Mouse (Mus musculus) CH12.LX (cell line): ENCODE data around the gene AL732309.1. TPM values are rescaled to one million over a fixed set of nuclear protein-coding genes. Genes with fewer than 3 reads are reported as not detected.

Experiments
- DNase-seq: peaks from one replicate; pipeline ENCODE4 v3.0.0-alpha.2; 2013; ENCODE audit errors: extremely low read depth
- H3K27ac ChIP-seq: 2 replicates; pipeline ENCODE4 v1.5.1; 2012; ENCODE audit warnings: low read depth, mild to moderate bottlenecking, control low read depth, moderate library complexity; ENCODE audit not compliant: insufficient read depth
- H3K27me3 ChIP-seq: replicated peaks from 2 replicates; pipeline ENCODE3; 2012; ENCODE audit warnings: inconsistent platforms
- H3K36me3 ChIP-seq, 2 experiments: replicated peaks in 1 of 2; 2 replicates each; pipeline versions ENCODE3 to v1.6.1; 2012; ENCODE audit warnings: inconsistent platforms in 1 of 2, low read length in 1 of 2, mild to moderate bottlenecking in 1 of 2, mixed read lengths in 1 of 2, moderate library complexity in 1 of 2; ENCODE audit not compliant: control insufficient read depth in 1 of 2, insufficient read depth in 1 of 2
- H3K4me1 ChIP-seq, 2 experiments: 2 replicates each; pipeline ENCODE4 v1.6.1; 2012; ENCODE audit warnings: inconsistent platforms in 1 of 2, moderate library complexity in 1 of 2; ENCODE audit not compliant: insufficient read depth in 2 of 2, control insufficient read depth in 1 of 2
- H3K4me2 ChIP-seq: 2 replicates; pipeline ENCODE4 v1.6.1; 2012; ENCODE audit warnings: low read depth, mild to moderate bottlenecking, control low read depth; ENCODE audit not compliant: poor library complexity, insufficient read depth, severe bottlenecking
- H3K4me3 ChIP-seq, 3 experiments: fragments of 150-350 bp in 1 of 3; sonication (generic) in 1 of 3; replicated peaks in 1 of 3; 2 replicates each; pipeline versions ENCODE3 to v1.5.1; 2011 to 2012; ENCODE audit warnings: low read depth in 2 of 3, low read length in 2 of 3, mild to moderate bottlenecking in 2 of 3, moderate library complexity in 2 of 3, control low read depth in 1 of 3, improper control_type of control experiment in 1 of 3, inconsistent platforms in 1 of 3, mixed read lengths in 1 of 3; ENCODE audit not compliant: poor library complexity in 1 of 3
- H3K79me2 ChIP-seq: replicated peaks from 2 replicates; pipeline ENCODE4 v1.6.1; 2012; ENCODE audit warnings: mild to moderate bottlenecking, moderate library complexity; ENCODE audit not compliant: control insufficient read depth, poor library complexity, insufficient read depth, severe bottlenecking; ENCODE audit errors: extremely low read depth
- H3K9ac ChIP-seq: 2 replicates; pipeline ENCODE4 v1.6.1; 2012; ENCODE audit warnings: low read depth, mild to moderate bottlenecking, control low read depth, moderate library complexity; ENCODE audit not compliant: insufficient read depth
- H3K9me3 ChIP-seq: replicated peaks from 2 replicates; pipeline ENCODE3; 2012; ENCODE audit warnings: low read length, inconsistent platforms, mixed read lengths
- CHD2 ChIP-seq: IDR thresholded peaks from 2 replicates; pipeline ENCODE4 v1.6.1; 2011; ENCODE audit warnings: low read length, improper control_type of control experiment
- E2F4 ChIP-seq: IDR thresholded peaks from 2 replicates; pipeline ENCODE4 v1.6.1; 2011; ENCODE audit warnings: low read depth, low read length, improper control_type of control experiment; ENCODE audit not compliant: insufficient replicate concordance
- ETS1 ChIP-seq: conservative IDR thresholded peaks from 2 replicates; pipeline ENCODE4 v1.6.1; 2012; ENCODE audit warnings: low read depth, mild to moderate bottlenecking, inconsistent platforms, low read length, improper control_type of control experiment, moderate library complexity
- GABPA ChIP-seq: IDR thresholded peaks from 2 replicates; pipeline ENCODE4 v1.6.1; 2012; ENCODE audit warnings: low read depth, low read length, improper control_type of control experiment, inconsistent platforms; ENCODE audit not compliant: insufficient replicate concordance
- HCFC1 ChIP-seq: IDR thresholded peaks from 2 replicates; pipeline ENCODE4 v1.6.1; 2012; ENCODE audit warnings: low read depth, mild to moderate bottlenecking, inconsistent platforms, low read length, improper control_type of control experiment
- JUND ChIP-seq: conservative IDR thresholded peaks from 2 replicates; pipeline ENCODE4 v1.6.1; 2011; ENCODE audit warnings: low read depth, low read length, improper control_type of control experiment
- KAT2A ChIP-seq: IDR thresholded peaks from 2 replicates; pipeline ENCODE4 v1.6.1; 2012; ENCODE audit warnings: low read length, improper control_type of control experiment, inconsistent platforms; ENCODE audit not compliant: insufficient replicate concordance
- MAX ChIP-seq: IDR thresholded peaks from 2 replicates; pipeline ENCODE4 v1.6.1; 2011; ENCODE audit warnings: low read length, improper control_type of control experiment
- MAZ ChIP-seq: IDR thresholded peaks from 2 replicates; pipeline ENCODE4 v1.6.1; 2012; ENCODE audit warnings: low read depth, mild to moderate bottlenecking, inconsistent platforms, low read length, improper control_type of control experiment, moderate library complexity
- MEF2A ChIP-seq: IDR thresholded peaks from 2 replicates; pipeline ENCODE4 v1.6.1; 2014; ENCODE audit warnings: low read depth, mild to moderate bottlenecking, inconsistent platforms, low read length, improper control_type of control experiment, borderline replicate concordance
- MXI1 ChIP-seq: IDR thresholded peaks from 2 replicates; pipeline ENCODE4 v1.6.1; 2011; ENCODE audit warnings: mild to moderate bottlenecking, low read depth, low read length, improper control_type of control experiment
- MYC ChIP-seq: IDR thresholded peaks from 2 replicates; pipeline ENCODE4 v1.6.1; 2011; ENCODE audit warnings: low read depth, mild to moderate bottlenecking, improper control_type of control experiment, low read length
- NRF1 ChIP-seq: IDR thresholded peaks from 2 replicates; pipeline ENCODE4 v1.6.1; 2014; ENCODE audit warnings: low read depth, mild to moderate bottlenecking, inconsistent platforms, low read length, improper control_type of control experiment, moderate library complexity
- PAX5 ChIP-seq: IDR thresholded peaks from 2 replicates; pipeline ENCODE4 v1.6.1; 2012; ENCODE audit warnings: low read length, inconsistent platforms, mixed read lengths
- RAD21 ChIP-seq: IDR thresholded peaks from 2 replicates; pipeline ENCODE4 v1.6.1; 2011; ENCODE audit warnings: low read depth, mild to moderate bottlenecking, low read length, improper control_type of control experiment, moderate library complexity
- SMC3 ChIP-seq: IDR thresholded peaks from 2 replicates; pipeline ENCODE4 v1.6.1; 2011; ENCODE audit warnings: low read depth, low read length, improper control_type of control experiment
- TCF12 ChIP-seq: IDR thresholded peaks from 2 replicates; pipeline ENCODE4 v1.6.1; 2014; ENCODE audit warnings: low read depth, mild to moderate bottlenecking, inconsistent platforms, low read length, improper control_type of control experiment
- UBTF ChIP-seq: IDR thresholded peaks from 2 replicates; pipeline ENCODE4 v1.6.1; 2012; ENCODE audit warnings: low read depth, mild to moderate bottlenecking, inconsistent platforms, low read length, improper control_type of control experiment, moderate library complexity
- USF1 ChIP-seq: IDR thresholded peaks from 2 replicates; pipeline ENCODE4 v1.6.1; 2014; ENCODE audit warnings: low read depth, mild to moderate bottlenecking, inconsistent platforms, low read length, improper control_type of control experiment
- USF2 ChIP-seq: conservative IDR thresholded peaks from 2 replicates; pipeline ENCODE4 v1.6.1; 2011; ENCODE audit warnings: low read depth, low read length, improper control_type of control experiment
- ZKSCAN1 ChIP-seq: IDR thresholded peaks from 2 replicates; pipeline ENCODE4 v1.6.1; 2012; ENCODE audit warnings: low read depth, inconsistent platforms, low read length, improper control_type of control experiment, borderline replicate concordance
- ZNF384 ChIP-seq: IDR thresholded peaks from 2 replicates; pipeline ENCODE4 v1.6.1; 2012; ENCODE audit warnings: low read depth, low read length, improper control_type of control experiment, inconsistent platforms
- dilution Hi-C: fragments of 300-500 bp; cut with MboI; formaldehyde crosslinking; loops from 2 replicates; pipeline ENCODE4 v1.14.3; 2020; ENCODE audit warnings: low sequenced_read_pairs; ENCODE audit not compliant: extremely low pct_unique_long_range_greater_than_20kb, extremely low pct_ligation_motif_present
- in situ Hi-C: fragments of 300-500 bp; cut with MboI; formaldehyde crosslinking; loops from 3 replicates; pipeline ENCODE4 v1.14.3; 2019; ENCODE audit warnings: low sequenced_read_pairs, low pct_ligation_motif_present, low pct_unique_long_range_greater_than_20kb, mixed read lengths
- polyA plus RNA-seq: library from polyadenylated mRNA; unstranded; fragments of >175 nt; gene quantifications from 2 replicates; pipeline ENCODE4 v1.2.1, GENCODE M21; 2012; ENCODE audit warnings: low read depth; ENCODE audit not compliant: insufficient read length
- total RNA-seq, 2 experiments: library from RNA; depleted of rRNA; stranded (reverse); fragments of 300-350 nt in 1 of 2; fragments of >200 nt in 1 of 2; gene quantifications; 2 replicates each; pipeline ENCODE4 v1.2.3; 2012 to 2014

AL732309.1 gene
- total and polyA plus RNA-seq, 3 experiments = 4.5 to 8.9 (median 6.7) TPM

DNA sequence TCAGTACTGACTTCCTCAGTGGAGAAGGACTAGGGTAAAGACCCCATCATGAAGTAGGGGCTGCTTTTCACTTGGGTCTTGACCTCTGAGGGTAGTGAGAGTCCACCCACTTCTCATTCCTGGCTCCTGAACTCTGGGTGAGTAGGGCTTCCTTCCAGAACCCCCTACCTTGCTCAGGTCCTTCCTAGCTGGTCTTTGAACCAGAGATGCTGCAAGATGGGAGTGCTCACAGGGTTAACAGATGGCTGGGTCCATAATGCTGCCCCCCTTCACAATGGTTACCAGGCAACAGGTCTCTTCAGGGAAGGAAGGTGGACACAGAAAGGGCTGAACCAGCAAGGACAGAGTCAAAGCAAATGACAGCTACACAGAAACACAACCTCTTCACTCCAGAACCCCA lies 28.2 kb downstream of the AL732309.1 start, which contains the start of gene Fam166a:
Gene Fam166a (plus strand): TSS at position 301 of the 400 bp plus-strand sequence.
- no peaks in the 10 kb centered on the region for H3K9me3 ChIP-seq
- H3K27ac ChIP-seq = no peak within 1 kb of the TSS
- H3K79me2 ChIP-seq = peaks cover 5% of the 10 kb centered on the region
- no peak for TF ChIP-seq USF1
- TF ChIP-seq GABPA = no peak
- TF ChIP-seq HCFC1 = no peak
- no peak for TF ChIP-seq MYC
- no peak for TF ChIP-seq MAX
- TF ChIP-seq UBTF = no peak
- no peak for TF ChIP-seq ZNF384
- no peak for TF ChIP-seq KAT2A
- TF ChIP-seq MXI1 = no peak
- no peak for TF ChIP-seq USF2
- no peak for TF ChIP-seq MEF2A
- TF ChIP-seq ETS1 = no peak
- no peak for TF ChIP-seq TCF12
- TF ChIP-seq JUND = no peak
- no peak for TF ChIP-seq PAX5
- TF ChIP-seq RAD21 = no peak
- no peak for TF ChIP-seq E2F4
- H3K36me3 ChIP-seq = peaks cover 17 to 21% of the 10 kb centered on the region in 2 experiments
- in situ Hi-C loops (no loop called here), dilution Hi-C loops (no loop called here)
- DNase-seq = no peak
- H3K9ac ChIP-seq = no peak within 1 kb of the TSS
- no peak within 1 kb of the TSS for H3K4me2 ChIP-seq
- peaks cover 4% of the 10 kb centered on the region for H3K27me3 ChIP-seq
- no peak within 1 kb of the TSS for H3K4me3 ChIP-seq
- peaks cover 11 to 13% of the 10 kb centered on the region in 2 experiments; a peak in 3 of 4 replicates for H3K4me1 ChIP-seq

DNA sequence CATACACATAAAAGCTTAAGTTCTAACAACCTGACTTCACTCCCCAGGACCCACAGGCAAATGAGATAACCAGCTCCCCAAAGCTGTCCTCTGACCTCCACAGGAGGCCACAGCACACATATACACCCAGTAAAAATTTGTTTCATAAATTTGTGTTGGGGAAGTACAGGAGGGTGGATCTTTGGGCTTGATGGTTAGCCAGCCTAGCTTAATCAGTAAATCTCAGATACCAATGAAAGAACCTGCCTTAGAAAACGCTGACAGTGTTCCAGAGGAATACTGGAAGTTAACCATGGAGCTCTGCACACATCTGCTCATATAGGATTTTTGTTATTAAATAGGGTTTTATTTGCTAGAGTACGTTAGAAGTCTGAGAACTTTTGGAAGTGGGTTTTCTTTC lies 29.0 kb downstream of the AL732309.1 start:
- Histone ChIP-seq H3K9me3 (no peaks in the 10 kb centered on the region), H3K27ac (no peak overlapping the region), H3K27me3 (peaks cover 4% of the 10 kb centered on the region), H3K9ac (no peak overlapping the region), H3K36me3 (peaks cover 14% of the 10 kb centered on the region in 2 experiments)
- in situ Hi-C loops = no loop called here
- dilution Hi-C loops = no loop called here
- DNase-seq = no peak
- TF ChIP-seq MAZ (no peak), HCFC1 (no peak), ZKSCAN1 (no peak), SMC3 (no peak), KAT2A (no peak), NRF1 (no peak), CHD2 (no peak), MXI1 (no peak), PAX5 (no peak), E2F4 (no peak)
- TF ChIP-seq, all 38 proteins: peak for 0
- Histone ChIP-seq H3K79me2 (no peaks in the 10 kb centered on the region), H3K4me2 (no peak overlapping the region), H3K4me3 (no peak overlapping the region), H3K4me1 (peaks cover 7 to 13% of the 10 kb centered on the region in 2 experiments; a peak in 3 of 4 replicates)
